Mouse (Mus musculus) NIH3T3 (cell line): ENCODE data around the gene Gpatch4.

Experiments
- DNase-seq: peaks from one replicate; pipeline ENCODE4 v3.0.0-alpha.2; 2012; ENCODE audit warnings: low read depth

The Gpatch4 gene

GRCm38 (mm10) chr3:88094126-88094525, 51.2 kb downstream of the Gpatch4 start:
- DNase-seq, result no peak

- DNase-seq, result peak; percentile 31
These were observed 54.8 kb downstream of the Gpatch4 start for GRCm38 (mm10) chr3:88097666-88098065.

GRCm38 (mm10) chr3:88100251-88100650, 57.3 kb downstream of the Gpatch4 start:
- peak; percentile 74 for DNase-seq

GRCm38 (mm10) chr3:88101736-88102135, 58.8 kb downstream of the Gpatch4 start:
- DNase-seq, result no peak

- DNase-seq, result no peak
These were observed 59.3 kb downstream of the Gpatch4 start for GRCm38 (mm10) chr3:88102196-88102595.

GRCm38 (mm10) chr3:88102611-88103010, 59.7 kb downstream of the Gpatch4 start:
- DNase-seq, result no peak
